Mouse (Mus musculus): ENCODE data around the gene Mcub. TPM values are rescaled to one million over a fixed set of nuclear protein-coding genes. Genes with fewer than 3 reads are reported as not detected.

Gene Mcub
- polyA plus RNA-seq (2016; fragmentation: Nextera tagmentation; extraction: Ambion mirVana) = 3.5 and 3.6 TPM in 2 replicates

DNA sequence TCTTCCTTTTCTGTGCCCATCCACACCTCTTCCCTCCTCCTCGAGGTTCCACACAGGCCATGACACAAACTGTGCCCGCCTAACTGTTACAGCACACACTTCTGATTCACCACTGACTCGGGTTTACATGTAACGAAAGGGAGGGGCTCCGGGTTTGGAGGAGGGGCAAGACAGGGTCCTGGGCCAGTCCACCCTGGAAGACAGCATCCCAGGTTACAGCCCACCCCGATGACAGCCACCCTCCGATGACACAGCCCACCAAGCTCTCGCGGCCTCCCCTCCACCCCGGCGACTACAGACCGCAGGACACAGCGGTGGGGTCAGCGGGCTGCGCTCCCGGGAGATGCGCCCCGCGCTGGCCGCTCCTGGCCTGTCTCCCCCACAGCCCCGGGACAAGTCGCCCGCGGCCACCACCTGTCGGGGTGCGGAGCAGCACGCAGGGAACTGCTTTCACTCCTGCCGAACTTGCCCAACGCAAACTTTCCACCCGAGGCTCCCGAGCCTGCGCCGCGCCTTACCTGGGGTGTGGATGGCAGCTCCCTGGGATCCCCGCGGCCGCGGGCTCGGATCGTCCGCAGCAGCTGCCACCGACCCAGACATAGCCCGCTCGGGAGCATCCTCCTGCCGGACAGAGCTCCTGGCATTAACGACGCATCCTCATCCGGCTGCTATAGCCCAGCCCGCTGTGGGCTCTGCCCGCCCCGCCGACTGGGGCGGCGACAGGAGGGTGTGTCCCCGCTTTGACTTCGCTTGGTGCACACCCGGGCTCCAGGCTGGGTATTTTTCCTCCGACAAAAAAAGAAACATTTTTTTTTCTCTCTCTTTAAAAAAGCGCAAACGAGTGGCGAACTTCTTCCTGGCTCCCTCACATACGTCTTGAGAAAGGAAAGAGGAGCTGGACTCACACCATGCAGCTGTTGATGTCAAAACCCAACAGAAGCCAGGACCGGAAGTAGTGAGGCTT is at the start of gene Mcub:
Gene Mcub (minus strand): TSS at position 775 of the 964 bp plus-strand sequence.
- Histone ChIP-seq H3K27ac (ENCODE audit: poor library complexity, severe bottlenecking) (no peak within 1 kb of the TSS), H3K4me3 (peak within 1 kb of the TSS; percentile 59), H3K9ac (peak within 1 kb of the TSS; percentile 57), H3K36me3 (no peaks in the 10 kb centered on the region), H3K9me3 (replicated peaks) (no peaks in the 10 kb centered on the region), H3K4me2 (peak within 1 kb of the TSS; percentile 86), H3K4me1 (replicated peaks) (peaks cover 17% of the 10 kb centered on the region), H3K27me3 (replicated peaks) (peaks cover 13% of the 10 kb centered on the region)
- under 1% methylated on average over 63 of the region's 63 CpGs for WGBS
- ATAC-seq (ENCODE audit: insufficient number of reproducible peaks, low FRiP score) = peak; percentile 77

DNA sequence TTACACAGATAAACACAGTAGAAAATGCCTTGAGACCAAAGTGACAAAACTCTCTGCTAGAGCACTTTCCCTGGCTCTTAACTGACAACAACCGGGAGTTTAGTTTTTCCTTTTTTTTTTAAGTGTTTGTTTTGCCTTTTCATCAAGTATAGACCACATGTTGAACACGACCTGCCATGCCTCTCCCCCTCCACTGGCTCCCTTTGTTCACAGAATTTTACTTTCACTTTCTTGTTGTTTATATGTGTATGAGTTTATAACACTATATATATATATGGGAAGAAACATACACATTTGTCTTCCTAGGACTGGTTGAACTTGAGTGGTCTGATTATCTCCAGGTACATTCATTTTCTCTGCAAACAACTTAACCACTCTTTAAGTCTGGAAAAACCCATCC is 42.9 kb upstream of the Mcub start:
- WGBS = 77% methylated on average over 2 of the region's 2 CpGs
- no peak overlapping the region for H3K9ac ChIP-seq
- H3K27ac ChIP-seq (ENCODE audit: poor library complexity, severe bottlenecking) = no peak overlapping the region
- peaks cover 4% of the 10 kb centered on the region; the same call in 1 of the 2 replicates for H3K4me1 ChIP-seq (replicated peaks)
- no peaks in the 10 kb centered on the region; the same call in 1 of the 2 replicates for H3K9me3 ChIP-seq (replicated peaks)
- H3K4me2 ChIP-seq = no peak overlapping the region
- H3K36me3 ChIP-seq = peaks cover 57% of the 10 kb centered on the region
- ATAC-seq (ENCODE audit: insufficient number of reproducible peaks, low FRiP score) = no peak
- no peaks in the 10 kb centered on the region for H3K27me3 ChIP-seq (replicated peaks)
- H3K4me3 ChIP-seq = no peak overlapping the region

DNA sequence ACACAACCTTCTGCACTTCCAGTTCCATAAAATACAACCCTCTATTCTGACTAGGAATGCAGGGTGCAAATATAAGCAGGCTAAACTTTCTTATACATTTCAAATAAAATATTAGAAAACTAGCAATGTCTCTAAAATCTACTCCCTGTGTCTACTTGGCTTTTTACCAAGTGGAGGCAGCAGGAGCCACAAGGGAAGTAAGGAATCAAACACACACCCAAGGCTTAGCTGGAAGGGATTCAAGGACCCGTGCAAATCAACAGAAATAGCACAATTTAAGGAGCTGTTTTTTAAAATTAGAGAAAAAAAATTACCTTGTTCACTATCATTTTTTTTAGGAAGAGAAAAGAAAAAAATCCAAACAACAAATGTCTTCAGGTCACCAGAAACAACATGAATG is 41.2 kb upstream of the Mcub start:
- Histone ChIP-seq H3K36me3 (peaks cover 70% of the 10 kb centered on the region), H3K4me3 (no peak overlapping the region), H3K27ac (ENCODE audit: poor library complexity, severe bottlenecking) (no peak overlapping the region), H3K4me1 (replicated peaks) (peaks cover 4% of the 10 kb centered on the region; the same call in 1 of the 2 replicates), H3K9me3 (replicated peaks) (no peaks in the 10 kb centered on the region; the same call in 1 of the 2 replicates), H3K4me2 (no peak overlapping the region), H3K9ac (no peak overlapping the region), H3K27me3 (replicated peaks) (no peaks in the 10 kb centered on the region)
- 79% methylated on average over 1 of the region's 1 CpGs for WGBS
- ATAC-seq (ENCODE audit: insufficient number of reproducible peaks, low FRiP score) = no peak

GRCm38 (mm10) chr3:130006141-130006540 is 36.1 kb upstream of the Mcub start:
- 94% methylated on average over 7 of the region's 7 CpGs for WGBS
- Histone ChIP-seq H3K4me1 (replicated peaks) (no peaks in the 10 kb centered on the region), H3K4me2 (no peak overlapping the region), H3K27me3 (replicated peaks) (no peaks in the 10 kb centered on the region), H3K9me3 (replicated peaks) (no peaks in the 10 kb centered on the region), H3K27ac (ENCODE audit: poor library complexity, severe bottlenecking) (no peak overlapping the region), H3K4me3 (no peak overlapping the region), H3K36me3 (peaks cover 77% of the 10 kb centered on the region), H3K9ac (no peak overlapping the region)
- ATAC-seq (ENCODE audit: insufficient number of reproducible peaks, low FRiP score) = no peak

DNA sequence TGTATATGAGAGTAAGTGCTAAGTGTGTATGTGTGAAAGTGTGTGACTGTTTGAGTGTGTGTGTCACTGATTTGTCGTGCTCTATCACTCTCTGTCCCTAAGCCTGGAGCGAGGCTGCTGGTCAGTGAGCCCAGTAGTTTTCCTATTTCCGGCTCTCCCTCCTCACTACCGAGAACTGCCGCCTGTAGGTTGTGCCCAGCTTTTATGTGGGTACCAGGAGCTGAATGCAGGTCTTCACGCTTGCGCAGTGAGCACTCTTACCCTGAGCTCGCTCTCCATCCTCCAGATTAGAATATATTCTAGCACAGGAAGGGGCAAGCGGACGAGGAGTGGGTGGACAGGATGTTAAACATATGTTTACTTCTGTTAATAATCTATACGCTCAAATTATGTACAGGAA is 30.9 kb upstream of the Mcub start:
- Histone ChIP-seq H3K4me1 (replicated peaks) (no peaks in the 10 kb centered on the region), H3K27ac (ENCODE audit: poor library complexity, severe bottlenecking) (no peak overlapping the region), H3K9me3 (replicated peaks) (no peaks in the 10 kb centered on the region), H3K36me3 (peaks cover 88% of the 10 kb centered on the region), H3K4me2 (no peak overlapping the region), H3K9ac (no peak overlapping the region), H3K27me3 (replicated peaks) (no peaks in the 10 kb centered on the region), H3K4me3 (no peak overlapping the region)
- ATAC-seq (ENCODE audit: insufficient number of reproducible peaks, low FRiP score) = no peak
- WGBS = 96% methylated on average over 11 of the region's 11 CpGs

DNA sequence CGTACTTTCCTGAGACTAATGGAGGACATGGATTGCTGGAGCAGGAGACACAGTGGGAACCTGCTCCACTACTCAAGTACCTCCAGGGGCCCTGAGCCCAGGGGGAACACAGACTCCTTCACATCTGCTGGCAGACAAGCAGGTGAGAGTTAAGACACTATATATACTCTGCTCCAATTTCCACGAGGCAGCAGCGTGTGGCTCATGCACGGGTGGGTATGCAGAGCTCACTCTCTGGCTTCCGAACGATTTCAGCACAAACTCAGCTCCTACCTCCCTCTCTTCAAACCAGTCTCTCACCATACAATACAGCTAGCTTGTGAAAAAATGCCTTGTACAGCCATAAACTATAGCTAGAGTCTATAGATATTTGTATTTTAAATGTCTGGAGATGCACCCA is 28.5 kb upstream of the Mcub start:
- Histone ChIP-seq H3K9me3 (replicated peaks) (no peaks in the 10 kb centered on the region), H3K9ac (no peak overlapping the region), H3K27me3 (replicated peaks) (no peaks in the 10 kb centered on the region), H3K36me3 (peaks cover 87% of the 10 kb centered on the region), H3K4me1 (replicated peaks) (no peaks in the 10 kb centered on the region), H3K4me3 (no peak overlapping the region), H3K4me2 (no peak overlapping the region), H3K27ac (ENCODE audit: poor library complexity, severe bottlenecking) (no peak overlapping the region)
- no peak; the same call in 1 of the 2 replicates for ATAC-seq (ENCODE audit: insufficient number of reproducible peaks, low FRiP score)
- 81% methylated on average over 6 of the region's 6 CpGs for WGBS

- WGBS = 73% methylated on average over 7 of the region's 7 CpGs
- Histone ChIP-seq H3K4me3 (no peak overlapping the region), H3K36me3 (peaks cover 89% of the 10 kb centered on the region), H3K4me2 (no peak overlapping the region), H3K4me1 (replicated peaks) (no peaks in the 10 kb centered on the region), H3K27me3 (replicated peaks) (no peaks in the 10 kb centered on the region), H3K9ac (no peak overlapping the region), H3K9me3 (replicated peaks) (no peaks in the 10 kb centered on the region), H3K27ac (ENCODE audit: poor library complexity, severe bottlenecking) (no peak overlapping the region)
- no peak for ATAC-seq (ENCODE audit: insufficient number of reproducible peaks, low FRiP score)
Observed at GRCm38 (mm10) chr3:129998001-129998400, 28.0 kb upstream of the Mcub start.

DNA sequence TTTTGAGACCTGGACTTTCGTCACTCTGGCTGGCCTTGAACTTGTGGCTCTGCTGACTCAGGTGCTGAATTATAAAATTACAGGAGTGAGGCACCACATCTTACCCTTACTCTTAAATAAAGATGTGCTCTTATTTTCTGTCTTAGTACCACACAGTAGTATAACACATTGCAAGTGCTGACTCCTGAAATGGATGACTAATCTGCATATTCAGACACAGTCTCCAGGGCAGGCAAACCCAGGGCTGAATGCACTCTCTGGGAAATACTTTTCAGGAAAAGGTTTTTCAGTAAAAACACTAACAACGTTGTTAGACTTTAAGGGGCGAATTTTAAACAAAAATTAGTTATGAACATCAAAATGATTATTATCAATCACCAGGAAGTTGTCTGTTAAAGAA is 27.3 kb upstream of the Mcub start:
- Histone ChIP-seq H3K27ac (ENCODE audit: poor library complexity, severe bottlenecking) (no peak overlapping the region), H3K27me3 (replicated peaks) (no peaks in the 10 kb centered on the region), H3K4me3 (no peak overlapping the region), H3K36me3 (peaks cover 89% of the 10 kb centered on the region), H3K9me3 (replicated peaks) (no peaks in the 10 kb centered on the region), H3K9ac (no peak overlapping the region), H3K4me2 (no peak overlapping the region), H3K4me1 (replicated peaks) (no peaks in the 10 kb centered on the region)
- no peak for ATAC-seq (ENCODE audit: insufficient number of reproducible peaks, low FRiP score)
- 87% methylated on average over 3 of the region's 3 CpGs for whole genome bisulfite sequencing

DNA sequence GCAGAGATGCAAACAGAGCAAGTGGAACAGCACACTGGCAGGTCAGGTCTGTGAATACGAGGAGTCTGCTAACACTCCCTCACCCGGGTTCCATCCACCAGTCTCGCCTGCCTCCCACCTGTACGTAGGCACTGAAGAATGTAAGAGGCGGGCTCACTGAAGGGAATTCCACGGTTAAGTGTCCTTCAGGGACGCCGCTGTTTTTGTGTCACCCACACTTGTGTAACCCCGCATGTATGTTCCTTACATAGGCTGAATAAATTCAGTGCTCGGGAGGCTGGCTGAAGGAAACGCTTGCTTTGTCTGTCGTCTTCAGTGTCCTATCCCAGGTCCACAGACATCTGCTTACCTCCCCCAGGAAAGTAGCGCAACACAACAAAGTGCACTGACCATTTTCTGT is 17.3 kb upstream of the Mcub start:
- no peak for ATAC-seq (ENCODE audit: insufficient number of reproducible peaks, low FRiP score)
- Histone ChIP-seq H3K36me3 (peaks cover 93% of the 10 kb centered on the region), H3K4me3 (no peak overlapping the region), H3K4me2 (no peak overlapping the region), H3K27me3 (replicated peaks) (no peaks in the 10 kb centered on the region), H3K4me1 (replicated peaks) (peaks cover 2% of the 10 kb centered on the region), H3K9me3 (replicated peaks) (no peaks in the 10 kb centered on the region), H3K9ac (no peak overlapping the region), H3K27ac (ENCODE audit: poor library complexity, severe bottlenecking) (no peak overlapping the region)
- WGBS = 92% methylated on average over 13 of the region's 13 CpGs

DNA sequence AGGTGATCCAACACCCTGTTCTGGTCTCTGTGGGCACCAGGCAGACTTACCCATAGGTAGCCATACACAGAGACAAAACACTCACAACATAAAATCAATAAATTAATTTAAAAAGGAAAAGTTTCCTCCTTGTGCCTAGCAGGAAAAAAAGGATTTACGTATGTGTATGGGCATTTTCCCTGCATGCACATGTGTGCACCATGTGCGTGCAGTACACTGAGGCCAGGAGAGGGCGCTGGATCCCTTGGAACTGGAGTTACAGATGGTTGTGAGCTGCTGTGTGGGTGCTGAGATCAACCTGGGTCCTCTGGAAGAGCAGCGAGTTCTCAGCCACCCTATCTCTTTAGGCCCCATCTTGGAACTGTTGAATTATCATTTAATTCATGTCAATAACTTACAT is 15.3 kb upstream of the Mcub start:
- 85% methylated on average over 4 of the region's 4 CpGs for WGBS

GRCm38 (mm10) chr3:129984797-129985196 is 14.8 kb upstream of the Mcub start:
- Histone ChIP-seq H3K4me1 (replicated peaks) (peaks cover 6% of the 10 kb centered on the region), H3K9me3 (replicated peaks) (no peaks in the 10 kb centered on the region), H3K36me3 (peaks cover 80% of the 10 kb centered on the region), H3K9ac (no peak overlapping the region), H3K27ac (ENCODE audit: poor library complexity, severe bottlenecking) (no peak overlapping the region), H3K4me2 (no peak overlapping the region), H3K4me3 (no peak overlapping the region), H3K27me3 (replicated peaks) (no peaks in the 10 kb centered on the region)
- 97% methylated on average over 5 of the region's 5 CpGs for WGBS
- ATAC-seq (ENCODE audit: insufficient number of reproducible peaks, low FRiP score) = no peak

More for the DNA sequence above, 15.3 kb upstream of the Mcub start:
- H3K36me3 ChIP-seq = peaks cover 85% of the 10 kb centered on the region
- no peak overlapping the region for H3K27ac ChIP-seq (ENCODE audit: poor library complexity, severe bottlenecking)
- H3K4me2 ChIP-seq = no peak overlapping the region
- ATAC-seq (ENCODE audit: insufficient number of reproducible peaks, low FRiP score) = no peak
- no peak overlapping the region for H3K9ac ChIP-seq
- no peak overlapping the region for H3K4me3 ChIP-seq
- peaks cover 6% of the 10 kb centered on the region for H3K4me1 ChIP-seq (replicated peaks)
- no peaks in the 10 kb centered on the region for H3K27me3 ChIP-seq (replicated peaks)
- no peaks in the 10 kb centered on the region for H3K9me3 ChIP-seq (replicated peaks)

Data from heart, embryonic 12.5 days (tissue).